Mouse (Mus musculus): ENCODE results near the gene Nfia.

Nfia gene

GRCm38 (mm10) chr4:97816001-97816400 lies 43.5 kb downstream of the Nfia start:
- no peak for DNase-seq (ENCODE audit: low read depth, low spot score)

- no peak for DNase-seq (ENCODE audit: low read depth, low spot score)
Observed at GRCm38 (mm10) chr4:97816753-97817152, 44.2 kb downstream of the Nfia start.

- DNase-seq (ENCODE audit: low read depth, low spot score) = no peak
Observed at GRCm38 (mm10) chr4:97817741-97818140, 45.2 kb downstream of the Nfia start.

- no peak for DNase-seq (ENCODE audit: low read depth, low spot score)
Observed at GRCm38 (mm10) chr4:97818498-97818897, 46.0 kb downstream of the Nfia start.

GRCm38 (mm10) chr4:97819101-97819500 lies 46.6 kb downstream of the Nfia start:
- DNase-seq (ENCODE audit: low read depth, low spot score) = no peak

GRCm38 (mm10) chr4:97820474-97821259 lies 48.1 kb downstream of the Nfia start:
- no peak for DNase-seq (ENCODE audit: low read depth, low spot score)

- no peak for DNase-seq (ENCODE audit: low read depth, low spot score)
Observed at GRCm38 (mm10) chr4:97821556-97822251, 49.2 kb downstream of the Nfia start.

- no peak for DNase-seq (ENCODE audit: low read depth, low spot score)
Observed at GRCm38 (mm10) chr4:97823512-97823911, 51.0 kb downstream of the Nfia start.

GRCm38 (mm10) chr4:97824451-97824850 lies 51.9 kb downstream of the Nfia start:
- DNase-seq (ENCODE audit: low read depth, low spot score) = no peak

GRCm38 (mm10) chr4:97825432-97825831 lies 52.9 kb downstream of the Nfia start:
- DNase-seq (ENCODE audit: low read depth, low spot score) = no peak

GRCm38 (mm10) chr4:97825841-97826240 lies 53.3 kb downstream of the Nfia start:
- no peak for DNase-seq (ENCODE audit: low read depth, low spot score)

- no peak for DNase-seq (ENCODE audit: low read depth, low spot score)
Observed at GRCm38 (mm10) chr4:97827115-97827514, 54.6 kb downstream of the Nfia start.

GRCm38 (mm10) chr4:97828579-97828978 lies 56.0 kb downstream of the Nfia start:
- no peak for DNase-seq (ENCODE audit: low read depth, low spot score)

GRCm38 (mm10) chr4:97829336-97830050 lies 57.0 kb downstream of the Nfia start:
- no peak for DNase-seq (ENCODE audit: low read depth, low spot score)

- DNase-seq (ENCODE audit: low read depth, low spot score) = no peak
Observed at GRCm38 (mm10) chr4:97830051-97830853, 57.7 kb downstream of the Nfia start.

- DNase-seq (ENCODE audit: low read depth, low spot score) = no peak
Observed at GRCm38 (mm10) chr4:97830935-97831608, 58.5 kb downstream of the Nfia start.

GRCm38 (mm10) chr4:97831611-97832278 lies 59.2 kb downstream of the Nfia start:
- no peak for DNase-seq (ENCODE audit: low read depth, low spot score)

- no peak for DNase-seq (ENCODE audit: low read depth, low spot score)
Observed at GRCm38 (mm10) chr4:97832279-97832640, 59.7 kb downstream of the Nfia start.

- no peak for DNase-seq (ENCODE audit: low read depth, low spot score)
Observed at GRCm38 (mm10) chr4:97836812-97837211, 64.3 kb downstream of the Nfia start.

- no peak for DNase-seq (ENCODE audit: low read depth, low spot score)
Observed at GRCm38 (mm10) chr4:97837724-97838123, 65.2 kb downstream of the Nfia start.

- DNase-seq (ENCODE audit: low read depth, low spot score) = no peak
Observed at GRCm38 (mm10) chr4:97838651-97839050, 66.1 kb downstream of the Nfia start.
